Mouse (Mus musculus) testis, adult 2 months (tissue): Measurements from ENCODE around the gene Gm21885.

Experiments
- CTCF ChIP-seq: fragments of 200-500 bp; IDR thresholded peaks from 2 replicates; pipeline ENCODE4 v1.5.1; 2012; ENCODE audit warnings: low read depth, mild to moderate bottlenecking, inconsistent platforms, low read length, moderate library complexity; ENCODE audit not compliant: control insufficient read depth, insufficient read depth, insufficient replicate concordance
- POLR2A ChIP-seq: fragments of 200-500 bp; IDR thresholded peaks from 2 replicates; pipeline ENCODE4 v1.6.1; 2012; ENCODE audit warnings: low read depth, mild to moderate bottlenecking, inconsistent platforms, low read length, moderate library complexity; ENCODE audit not compliant: control insufficient read depth

- TF ChIP-seq CTCF (no peak), POLR2A (no peak)
These were observed 31.1 kb downstream of the Gm21885 start for GRCm38 (mm10) chr11:94312733-94313132.
